Mouse (Mus musculus) megakaryocyte-erythroid progenitor cell, adult 5-6 weeks (primary cell): Measurements from ENCODE around the gene Fgd2. TPM values are rescaled to one million over a fixed set of nuclear protein-coding genes. Genes with fewer than 3 reads are reported as not detected.
A peak's percentile ranks its signal among the peaks of the same experiment; 100 is the strongest.

Experiments
- ATAC-seq: replicated peaks from 2 replicates; pipeline ENCODE4 v1.8.0; 2016; ENCODE audit warnings: mild to moderate bottlenecking, inconsistent platforms; ENCODE audit not compliant: severe bottlenecking, poor library complexity, low FRiP score, low TSS enrichment
- total RNA-seq, 2 experiments: library from RNA; stranded (forward) in 1 of 2; stranded (reverse) in 1 of 2; fragments of 200-1000, 215-1000 nt in 1 of 2; fragments of >200 nt in 1 of 2; fragmentation: Nextera tagmentation in 1 of 2; gene quantifications; 2 replicates each; pipeline ENCODE4 v1.2.3; 2014 to 2017

The Fgd2 gene
- total RNA-seq, 2 experiments from 2014 or later: 2.7 to 3.4 TPM

GRCm38 (mm10) chr17:29356882-29357281 is 3.8 kb upstream of the Fgd2 start:
- no peak for ATAC-seq

GRCm38 (mm10) chr17:29358928-29359327 is 1.8 kb upstream of the Fgd2 start:
- ATAC-seq: no peak

GRCm38 (mm10) chr17:29361982-29362691 is 1.4 kb downstream of the Fgd2 start:
- peak; percentile 47 for ATAC-seq

GRCm38 (mm10) chr17:29363109-29363508 is 2.4 kb downstream of the Fgd2 start:
- ATAC-seq: no peak

- ATAC-seq: no peak
Observed at GRCm38 (mm10) chr17:29365105-29365621, 4.4 kb downstream of the Fgd2 start.

DNA sequence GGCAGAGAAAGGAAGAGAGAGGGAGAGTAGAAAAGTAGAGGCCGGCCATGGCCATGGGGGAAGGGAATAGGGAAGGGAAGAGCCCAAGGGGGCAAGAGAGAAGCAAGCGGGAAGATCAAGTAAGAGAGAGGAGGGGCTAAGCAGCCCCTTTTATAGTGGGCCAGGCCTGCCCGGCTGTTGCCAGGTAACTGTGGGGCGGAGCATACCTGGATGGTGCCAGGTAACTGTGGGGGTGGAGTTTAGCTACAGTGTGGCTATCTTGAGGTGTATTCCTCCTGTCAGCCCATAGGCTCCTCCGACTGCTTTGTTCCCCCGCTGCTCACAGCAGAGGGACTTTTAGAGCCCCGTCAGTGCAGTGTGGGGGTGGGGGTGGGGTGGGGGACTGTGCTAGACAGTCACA is 8.0 kb downstream of the Fgd2 start:
- no peak for ATAC-seq

DNA sequence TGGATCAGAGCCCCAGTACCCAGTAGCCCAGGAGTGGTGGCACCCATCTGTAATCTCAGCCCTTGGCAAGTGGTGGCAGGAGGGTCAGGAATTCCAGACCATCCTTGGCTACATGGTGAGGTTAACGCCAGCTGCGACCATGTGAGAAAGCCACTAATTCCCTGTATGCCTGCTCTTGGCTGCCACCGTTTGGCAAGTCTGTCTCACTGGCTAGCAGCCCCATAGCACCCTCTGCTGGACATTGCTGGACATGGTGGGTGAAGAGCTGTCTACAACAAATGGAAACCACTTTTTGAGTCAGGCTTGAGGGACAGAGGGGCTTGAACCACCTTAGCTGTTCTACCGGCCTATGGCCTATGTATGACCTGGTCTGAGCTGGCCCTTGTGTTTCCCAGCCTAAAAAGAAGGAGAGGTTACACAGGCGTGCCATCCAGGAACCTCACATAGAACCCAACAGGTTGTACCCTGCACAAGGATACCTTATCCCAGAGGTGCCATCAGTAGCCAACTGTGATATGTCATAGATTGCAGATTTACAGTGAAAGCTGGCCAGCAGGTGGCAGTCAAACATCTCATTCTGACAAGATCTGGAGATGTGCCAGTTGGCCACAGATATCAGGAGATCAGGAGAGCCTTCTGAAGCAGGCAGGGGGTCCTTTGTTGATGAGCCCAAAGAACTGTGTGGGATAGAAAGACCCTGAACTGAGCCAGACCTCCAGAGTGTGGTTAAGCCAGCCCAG is 10.4 kb downstream of the Fgd2 start:
- peak; percentile 82 for ATAC-seq

DNA sequence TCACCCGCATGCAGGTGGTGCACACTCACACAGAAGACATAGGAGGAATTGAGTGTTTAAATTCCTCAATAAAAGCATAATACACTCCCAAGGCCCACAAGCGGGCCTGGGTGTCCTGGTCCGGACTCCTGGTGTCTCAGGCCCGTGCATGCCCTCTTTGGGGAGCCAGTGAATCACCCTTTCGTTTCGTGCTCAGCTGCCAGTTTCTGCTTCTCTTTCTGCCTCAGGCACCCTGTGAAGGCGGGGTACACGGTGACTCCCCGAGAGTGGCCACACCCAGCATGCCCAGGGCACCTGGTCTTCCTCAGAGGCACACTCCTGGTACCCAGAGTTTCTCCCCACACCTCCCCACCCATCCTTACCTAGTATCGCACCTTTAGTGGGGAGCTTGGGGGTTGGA is 15.2 kb downstream of the Fgd2 start:
- ATAC-seq: no peak

DNA sequence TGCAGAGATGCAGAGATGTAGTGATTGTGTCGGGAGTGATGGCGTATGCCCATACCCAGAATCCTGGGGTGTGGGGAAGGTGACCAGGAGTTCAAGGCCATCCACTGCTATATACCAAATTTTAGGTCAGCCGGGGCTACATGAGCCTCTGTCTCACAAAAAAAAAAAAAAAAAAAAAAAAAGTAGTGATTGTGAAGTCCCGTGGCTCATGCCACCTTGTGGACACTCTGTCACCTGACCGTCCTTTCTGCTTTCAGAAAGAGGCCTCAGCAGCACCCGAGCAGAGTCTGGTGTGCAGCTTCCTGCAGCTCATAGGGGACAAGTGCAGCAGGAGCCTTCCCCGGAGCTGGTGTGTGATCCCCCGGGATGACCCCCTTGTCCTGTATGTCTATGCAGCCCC is 17.3 kb downstream of the Fgd2 start:
- ATAC-seq: no peak

DNA sequence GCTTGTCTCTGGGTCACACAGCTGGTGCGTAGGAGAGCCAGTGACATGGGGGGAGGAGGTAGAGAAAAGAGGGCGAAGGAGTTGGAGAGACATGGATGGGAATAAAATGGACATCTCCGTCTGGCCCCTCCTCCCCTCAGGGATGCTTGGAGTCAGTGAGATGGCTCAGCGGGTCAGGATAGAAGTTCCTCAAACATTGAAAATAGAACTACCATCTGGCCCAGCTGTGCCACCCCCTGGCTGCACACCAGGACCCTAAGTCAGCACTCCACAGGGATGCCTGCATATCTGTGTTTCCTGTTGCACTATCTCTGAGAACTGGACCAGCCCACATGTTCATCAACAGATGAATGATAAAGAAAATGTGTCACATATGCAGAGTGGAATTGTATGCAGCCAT is 19.5 kb downstream of the Fgd2 start:
- no peak for ATAC-seq

GRCm38 (mm10) chr17:29381472-29381871 is 20.8 kb downstream of the Fgd2 start:
- ATAC-seq: peak; percentile 91

DNA sequence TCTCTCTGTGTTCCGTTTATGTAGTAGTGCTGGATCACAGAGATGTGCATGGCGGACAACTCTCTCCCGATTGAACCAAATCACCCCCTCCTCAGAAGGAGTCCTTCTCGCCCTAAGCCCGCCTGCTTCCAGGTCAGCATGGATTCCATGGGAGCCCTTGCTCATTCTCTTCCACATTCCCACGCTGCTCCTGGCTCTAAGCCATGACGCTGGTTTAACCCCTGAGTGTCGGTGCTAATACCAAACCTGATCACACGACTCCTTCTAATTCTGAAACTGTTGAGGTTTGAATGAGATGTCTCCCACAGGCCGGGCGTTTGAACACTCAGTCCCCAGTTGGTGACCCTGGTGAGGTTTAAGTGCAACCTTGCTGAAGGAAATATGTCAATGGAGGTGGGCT is 21.7 kb downstream of the Fgd2 start:
- ATAC-seq: no peak

- no peak for ATAC-seq
Observed at GRCm38 (mm10) chr17:29383923-29384322, 23.2 kb downstream of the Fgd2 start.

DNA sequence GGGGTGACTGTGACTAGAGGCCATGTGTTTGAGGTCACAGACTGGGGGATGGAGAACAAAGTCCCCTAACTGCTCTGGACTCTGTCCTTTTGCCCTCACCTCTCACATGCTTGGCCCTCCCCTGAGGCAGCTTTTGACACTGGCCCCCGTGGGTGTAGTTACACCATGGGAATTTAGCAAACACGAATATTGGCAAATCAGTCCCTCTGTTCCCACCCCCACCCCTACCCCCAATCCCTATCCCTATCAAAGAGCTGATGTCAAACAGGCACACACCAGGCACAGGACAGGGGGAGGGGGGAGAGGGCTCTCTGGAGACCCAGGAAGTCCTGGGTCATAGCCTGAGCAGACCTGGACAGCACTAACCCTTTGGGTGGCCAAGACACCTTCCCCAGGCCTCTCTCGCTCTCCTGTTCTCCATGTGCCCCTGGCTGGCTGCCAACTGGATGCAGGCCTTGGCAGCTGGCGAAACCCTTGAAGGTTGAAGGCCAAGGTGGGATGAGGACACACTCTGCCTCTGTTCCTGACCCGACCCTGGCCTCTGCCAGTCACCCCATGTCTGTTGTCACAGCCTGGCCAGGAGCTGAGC is 24.2 kb downstream of the Fgd2 start:
- no peak for ATAC-seq

- ATAC-seq: no peak
Observed at GRCm38 (mm10) chr17:29385746-29386145, 25.0 kb downstream of the Fgd2 start.

- ATAC-seq: no peak
Observed at GRCm38 (mm10) chr17:29388978-29389377, 28.3 kb downstream of the Fgd2 start.

- no peak for ATAC-seq
Observed at GRCm38 (mm10) chr17:29391280-29391679, 30.6 kb downstream of the Fgd2 start.

GRCm38 (mm10) chr17:29393335-29394089 is 32.8 kb downstream of the Fgd2 start:
- ATAC-seq: 0 out of 2 replicates have a peak, but pooled peaks have one; percentile 14

GRCm38 (mm10) chr17:29394106-29394760 is 33.5 kb downstream of the Fgd2 start:
- no peak for ATAC-seq
